Mouse (Mus musculus) midbrain, embryonic 14.5 days (tissue): ENCODE results near the gene Stra8. TPM values are rescaled to one million over a fixed set of nuclear protein-coding genes. Genes with fewer than 3 reads are reported as not detected.

Experiments used
- ATAC-seq: fragments of 200-750 bp; cut with Nextera tagmentation; 2 replicates; pipeline ENCODE4 v1.8.0; 2017; ENCODE audit warnings: moderate number of reproducible peaks, moderate library complexity; ENCODE audit not compliant: low FRiP score, low TSS enrichment
- DNase-seq: peaks from one replicate; pipeline ENCODE4 v3.0.0-alpha.2; 2015
- H3K27ac ChIP-seq: fragments of 300-500 bp; sonication (generic); replicated peaks from 2 replicates; pipeline ENCODE4 v1.5.1; 2014; ENCODE audit warnings: mild to moderate bottlenecking, low read depth, low read length, moderate library complexity
- H3K27me3 ChIP-seq: fragments of 300-500 bp; sonication (generic); 2 replicates; pipeline ENCODE4 v1.6.1; 2014; ENCODE audit warnings: low read length, control low read depth, mixed read lengths; ENCODE audit not compliant: control insufficient read depth, insufficient read depth
- H3K36me3 ChIP-seq: fragments of 300-500 bp; sonication (generic); 2 replicates; pipeline ENCODE4 v1.6.1; 2014; ENCODE audit warnings: low read length, control low read depth; ENCODE audit not compliant: control insufficient read depth, insufficient read depth
- H3K4me1 ChIP-seq: fragments of 300-500 bp; sonication (generic); 2 replicates; pipeline ENCODE4 v1.6.1; 2014; ENCODE audit warnings: mild to moderate bottlenecking, antibody characterized with exemption, low read length, control low read depth; ENCODE audit not compliant: control insufficient read depth, insufficient read depth
- H3K4me2 ChIP-seq: fragments of 300-500 bp; sonication (generic); 2 replicates; pipeline ENCODE4 v1.6.1; 2014; ENCODE audit warnings: mild to moderate bottlenecking, low read length, moderate library complexity
- H3K4me3 ChIP-seq: fragments of 300-500 bp; sonication (generic); replicated peaks from 2 replicates; pipeline ENCODE4 v1.5.1; 2014; ENCODE audit warnings: low read depth, low read length
- H3K9ac ChIP-seq: fragments of 300-500 bp; sonication (generic); replicated peaks from 2 replicates; pipeline ENCODE4 v1.6.1; 2014; ENCODE audit warnings: mild to moderate bottlenecking, low read length, moderate library complexity
- H3K9me3 ChIP-seq: fragments of 300-500 bp; sonication (generic); 2 replicates; pipeline ENCODE4 v1.6.1; 2016; ENCODE audit warnings: low read length, control low read depth, mixed read lengths; ENCODE audit not compliant: control insufficient read depth
- WGBS: fragments of 180-500 bp; shearing (Covaris S2); extraction: QIAGEN DNeasy Blood & Tissue Kit; methylation state at CpG from one replicate; pipeline ENCODE4 v1.1.7; 2014; 5-methylcytosine and 5-hydroxymethylcytosine counted together
- polyA plus RNA-seq: library from polyadenylated mRNA; unstranded; fragments of >200 nt; fragmentation: Nextera tagmentation; extraction: Ambion mirVana; gene quantifications from 2 replicates; pipeline ENCODE4 v1.2.1, GENCODE M21; 2014

Stra8 gene
- polyA plus RNA-seq, 1 experiment from 2014 or later: not detected

GRCm38 (mm10) chr6:34959131-34959530 is 39.2 kb downstream of the Stra8 start:
- H3K4me3 ChIP-seq: no peak overlapping the region
- H3K9me3 ChIP-seq: no peaks in the 10 kb centered on the region
- WGBS: 92% methylated on average over 7 of the region's 7 CpGs
- H3K27ac ChIP-seq: no peak overlapping the region
- DNase-seq: no peak
- ATAC-seq: no peak
- no peaks in the 10 kb centered on the region for H3K27me3 ChIP-seq
- H3K36me3 ChIP-seq: no peaks in the 10 kb centered on the region
- H3K4me2 ChIP-seq: no peak overlapping the region
- no peak overlapping the region for H3K9ac ChIP-seq
- no peaks in the 10 kb centered on the region for H3K4me1 ChIP-seq

- Histone ChIP-seq H3K4me3 (no peak overlapping the region), H3K36me3 (no peaks in the 10 kb centered on the region), H3K27ac (no peak overlapping the region), H3K4me2 (no peak overlapping the region), H3K4me1 (no peaks in the 10 kb centered on the region), H3K9ac (no peak overlapping the region), H3K27me3 (no peaks in the 10 kb centered on the region), H3K9me3 (no peaks in the 10 kb centered on the region)
- no peak for ATAC-seq
- no peak for DNase-seq
- WGBS: 87% methylated on average over 2 of the region's 2 CpGs
These were observed 44.6 kb downstream of the Stra8 start for GRCm38 (mm10) chr6:34964550-34964949.

- 93% methylated on average over 6 of the region's 6 CpGs for WGBS
- H3K4me3 ChIP-seq: no peak overlapping the region
- no peak overlapping the region for H3K27ac ChIP-seq
- H3K9ac ChIP-seq: no peak overlapping the region
- ATAC-seq: no peak
- no peaks in the 10 kb centered on the region for H3K36me3 ChIP-seq
- no peaks in the 10 kb centered on the region for H3K4me1 ChIP-seq
- H3K4me2 ChIP-seq: no peak overlapping the region
- H3K9me3 ChIP-seq: no peaks in the 10 kb centered on the region
- H3K27me3 ChIP-seq: no peaks in the 10 kb centered on the region
- no peak for DNase-seq
These were observed 46.0 kb downstream of the Stra8 start for GRCm38 (mm10) chr6:34965819-34966539.

GRCm38 (mm10) chr6:34971181-34971580 is 51.2 kb downstream of the Stra8 start:
- ATAC-seq (no peak), DNase-seq (no peak)
- H3K9me3 ChIP-seq: no peaks in the 10 kb centered on the region
- no peaks in the 10 kb centered on the region for H3K27me3 ChIP-seq
- H3K4me1 ChIP-seq: no peaks in the 10 kb centered on the region
- H3K36me3 ChIP-seq: no peaks in the 10 kb centered on the region
- WGBS: 14% methylated on average over 3 of the region's 3 CpGs
- H3K4me2 ChIP-seq: no peak overlapping the region
- H3K9ac ChIP-seq: no peak overlapping the region
- no peak overlapping the region for H3K4me3 ChIP-seq
- H3K27ac ChIP-seq: no peak overlapping the region

GRCm38 (mm10) chr6:34979291-34979690 is 59.3 kb downstream of the Stra8 start:
- Histone ChIP-seq H3K9me3 (no peaks in the 10 kb centered on the region), H3K36me3 (no peaks in the 10 kb centered on the region), H3K4me3 (no peak overlapping the region), H3K9ac (no peak overlapping the region), H3K27me3 (no peaks in the 10 kb centered on the region), H3K27ac (no peak overlapping the region), H3K4me1 (no peaks in the 10 kb centered on the region), H3K4me2 (no peak overlapping the region)
- 91% methylated on average over 3 of the region's 3 CpGs for whole genome bisulfite sequencing
- DNase-seq (no peak), ATAC-seq (no peak)

- Histone ChIP-seq H3K27me3 (no peaks in the 10 kb centered on the region), H3K27ac (no peak overlapping the region), H3K9me3 (no peaks in the 10 kb centered on the region), H3K36me3 (no peaks in the 10 kb centered on the region), H3K4me2 (no peak overlapping the region), H3K4me3 (no peak overlapping the region), H3K9ac (no peak overlapping the region), H3K4me1 (no peaks in the 10 kb centered on the region)
- no peak for ATAC-seq
- 69% methylated on average over 9 of the region's 9 CpGs for WGBS
- no peak for DNase-seq
These were observed 60.7 kb downstream of the Stra8 start for GRCm38 (mm10) chr6:34980661-34981060.

- WGBS: 92% methylated on average over 12 of the region's 12 CpGs
- no peak for DNase-seq
- no peak for ATAC-seq
These were observed 67.2 kb downstream of the Stra8 start for GRCm38 (mm10) chr6:34987085-34987645.

GRCm38 (mm10) chr6:34988081-34988761 is 68.3 kb downstream of the Stra8 start, which contains the start of gene Slc23a4:
Slc23a4 (minus strand) TSS chr6:34988404.
- peak within 1 kb of the TSS; percentile 29 for H3K4me2 ChIP-seq
- WGBS: 7% methylated on average over 20 of the region's 20 CpGs
- H3K36me3 ChIP-seq: no peaks in the 10 kb centered on the region
- no peak within 1 kb of the TSS for H3K9ac ChIP-seq
- no peak; the same call in 1 of the 2 replicates for ATAC-seq
- no peak within 1 kb of the TSS for H3K27ac ChIP-seq
- DNase-seq: peak; percentile 43
- H3K9me3 ChIP-seq: no peaks in the 10 kb centered on the region
- no peaks in the 10 kb centered on the region for H3K27me3 ChIP-seq
- peaks cover 7% of the 10 kb centered on the region; the same call in 1 of the 2 replicates for H3K4me1 ChIP-seq
- no peak within 1 kb of the TSS for H3K4me3 ChIP-seq

More at GRCm38 (mm10) chr6:34987085-34987645, 67.2 kb downstream of the Stra8 start:
- Histone ChIP-seq H3K27ac (no peak overlapping the region), H3K36me3 (no peaks in the 10 kb centered on the region), H3K9ac (no peak overlapping the region), H3K27me3 (no peaks in the 10 kb centered on the region), H3K4me3 (no peak overlapping the region), H3K4me1 (peaks cover 7% of the 10 kb centered on the region; the same call in 1 of the 2 replicates), H3K9me3 (no peaks in the 10 kb centered on the region), H3K4me2 (no peak overlapping the region)
